Mouse (Mus musculus) brain, embryonic 14.5 days (tissue): Measurements from ENCODE around the gene Grb10.

Experiments
- CTCF ChIP-seq: fragments of 200-500 bp; IDR thresholded peaks from 2 replicates; pipeline ENCODE4 v1.5.1; 2012; ENCODE audit warnings: inconsistent platforms, mild to moderate bottlenecking, moderate library complexity, borderline replicate concordance; ENCODE audit not compliant: insufficient read depth, insufficient read length; ENCODE audit errors: extremely low read depth
- POLR2A ChIP-seq: fragments of 200-500 bp; IDR thresholded peaks from 2 replicates; pipeline ENCODE4 v1.6.1; 2012; ENCODE audit warnings: mild to moderate bottlenecking, inconsistent platforms, borderline replicate concordance; ENCODE audit not compliant: poor library complexity, insufficient read depth, insufficient read length, severe bottlenecking; ENCODE audit errors: extremely low read depth

DNA sequence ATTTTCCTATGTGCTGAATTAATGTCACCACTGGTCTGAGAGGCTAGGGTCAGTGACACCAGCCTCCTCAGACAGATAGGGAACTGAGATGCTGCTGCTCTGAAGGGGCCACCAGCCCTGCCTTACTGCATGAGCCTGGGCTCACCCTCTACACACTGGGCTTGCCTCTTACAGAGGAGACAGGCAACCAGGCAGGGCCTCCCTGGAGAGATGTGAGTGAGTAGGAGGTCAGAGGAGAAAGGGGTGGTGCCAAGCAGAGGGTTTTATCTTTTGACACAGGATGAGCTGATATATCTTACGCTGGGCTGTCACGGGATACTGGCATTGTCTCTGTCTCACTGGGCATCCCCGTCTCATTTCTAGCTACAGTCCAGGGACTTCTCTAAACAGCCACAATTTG lies 74.9 kb downstream of the Grb10 start:
- no peak for TF ChIP-seq CTCF
- no peak for TF ChIP-seq POLR2A
